Mouse (Mus musculus) ovary, postnatal 36 days (tissue): ENCODE measurements around the gene Ccdc34.

Experiments used
- DNase-seq: peaks from one replicate; pipeline ENCODE4 v3.0.0; 2022; ENCODE audit warnings: low spot score, mixed read lengths

Ccdc34 gene

GRCm38 (mm10) chr2:110214991-110215684, 197.5 kb downstream of the Ccdc34 start:
- no peak for DNase-seq

- DNase-seq, result no peak
These were observed 198.1 kb downstream of the Ccdc34 start for GRCm38 (mm10) chr2:110215685-110216058.

- no peak for DNase-seq
These were observed 202.9 kb downstream of the Ccdc34 start for GRCm38 (mm10) chr2:110220492-110220891.

- no peak for DNase-seq
These were observed 205.2 kb downstream of the Ccdc34 start for GRCm38 (mm10) chr2:110222793-110223192.
